Mouse (Mus musculus) frontal cortex, adult (tissue): ENCODE data around the gene Eif4e2.

Experiments used
- ATAC-seq: cut with Nextera tagmentation; 2 replicates; pipeline ENCODE4 v1.9.2; 2017; ENCODE audit warnings: mild to moderate bottlenecking, moderate library complexity, mixed read lengths; ENCODE audit not compliant: low TSS enrichment

The Eif4e2 gene

GRCm38 (mm10) chr1:87201848-87202247 is 11.9 kb upstream of the Eif4e2 start:
- no peak for ATAC-seq

- ATAC-seq = no peak
Observed at GRCm38 (mm10) chr1:87203779-87204178, 9.9 kb upstream of the Eif4e2 start.

- no peak for ATAC-seq
Observed at GRCm38 (mm10) chr1:87204465-87204864, 9.2 kb upstream of the Eif4e2 start, which contains the start of gene Chrng. TSS of gene Chrng (plus strand) at chr1:87204657.

GRCm38 (mm10) chr1:87205038-87205437 is 8.7 kb upstream of the Eif4e2 start:
- no peak for ATAC-seq

GRCm38 (mm10) chr1:87205502-87205901 is 8.2 kb upstream of the Eif4e2 start:
- no peak for ATAC-seq

GRCm38 (mm10) chr1:87206339-87206738 is 7.4 kb upstream of the Eif4e2 start:
- ATAC-seq = no peak

- ATAC-seq = no peak
Observed at GRCm38 (mm10) chr1:87211431-87211830, 2.3 kb upstream of the Eif4e2 start.

- no peak for ATAC-seq
Observed at GRCm38 (mm10) chr1:87214748-87215147, 1.0 kb downstream of the Eif4e2 start.

GRCm38 (mm10) chr1:87217938-87218337 is 4.2 kb downstream of the Eif4e2 start:
- peak; percentile 41; the same call in 1 of the 2 replicates for ATAC-seq

GRCm38 (mm10) chr1:87225739-87226138 is 12.0 kb downstream of the Eif4e2 start:
- ATAC-seq = no peak

- no peak for ATAC-seq
Observed at GRCm38 (mm10) chr1:87226409-87227159, 12.9 kb downstream of the Eif4e2 start.

- ATAC-seq = no peak
Observed at GRCm38 (mm10) chr1:87227160-87227550, 13.4 kb downstream of the Eif4e2 start.

- ATAC-seq = no peak
Observed at GRCm38 (mm10) chr1:87230606-87231005, 16.9 kb downstream of the Eif4e2 start.

GRCm38 (mm10) chr1:87232197-87232596 is 18.5 kb downstream of the Eif4e2 start:
- ATAC-seq = no peak

GRCm38 (mm10) chr1:87239056-87239455 is 25.3 kb downstream of the Eif4e2 start:
- no peak for ATAC-seq

- ATAC-seq = no peak
Observed at GRCm38 (mm10) chr1:87243021-87243420, 29.3 kb downstream of the Eif4e2 start.

- ATAC-seq = no peak
Observed at GRCm38 (mm10) chr1:87245430-87245829, 31.7 kb downstream of the Eif4e2 start.

- ATAC-seq = peak; percentile 86
Observed at GRCm38 (mm10) chr1:87245929-87246815, 32.5 kb downstream of the Eif4e2 start.

GRCm38 (mm10) chr1:87252040-87252609 is 38.4 kb downstream of the Eif4e2 start:
- ATAC-seq = no peak

- ATAC-seq = no peak
Observed at GRCm38 (mm10) chr1:87255173-87255572, 41.5 kb downstream of the Eif4e2 start.

GRCm38 (mm10) chr1:87257691-87258090 is 44.0 kb downstream of the Eif4e2 start:
- no peak for ATAC-seq

GRCm38 (mm10) chr1:87258484-87258883 is 44.8 kb downstream of the Eif4e2 start:
- ATAC-seq = no peak
